Mouse (Mus musculus): ENCODE results near the gene Flnb.

DNA sequence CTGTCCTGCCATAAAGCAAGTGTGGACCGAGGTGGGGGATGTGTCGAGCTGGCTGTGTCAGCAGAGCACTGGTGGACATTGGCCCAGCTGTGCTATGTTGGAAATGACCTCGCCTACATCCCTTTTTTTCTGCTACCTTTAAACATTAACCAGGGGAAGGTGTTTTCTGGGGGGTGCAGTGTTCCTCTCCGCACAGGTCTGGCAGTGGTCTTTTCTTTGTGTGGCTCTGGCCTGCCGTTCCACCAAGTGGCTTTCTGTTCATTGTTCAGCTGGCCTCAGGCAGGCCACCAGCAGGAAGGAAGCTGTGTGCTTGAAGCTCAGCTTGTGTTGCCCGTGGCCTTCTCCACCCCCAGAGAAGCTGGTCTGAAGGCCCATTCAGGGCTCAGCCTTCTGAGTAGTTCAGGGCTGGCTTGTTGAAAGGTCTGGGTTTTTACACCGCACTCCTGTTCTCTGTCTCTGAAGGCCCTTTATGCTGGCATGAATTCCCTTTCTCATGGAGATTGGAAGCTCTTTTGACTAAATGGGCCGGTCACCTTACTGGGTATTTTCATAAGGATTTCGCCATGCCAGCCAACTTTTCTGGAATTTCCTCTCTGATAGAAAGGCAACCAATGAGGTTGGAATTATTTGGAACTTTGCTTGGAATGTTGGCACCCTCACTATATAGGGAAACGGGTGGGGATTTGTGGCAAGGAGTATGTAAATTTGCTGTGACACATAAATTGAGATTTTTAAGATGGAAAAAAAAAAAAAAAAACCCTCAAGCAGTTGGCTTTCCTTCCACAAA lies 8.6 kb downstream of the Flnb start:
- TF ChIP-seq GATA1 (IDR thresholded peaks at IDR 0.05; ENCODE audit: borderline replicate concordance, low read length) (no peak), FLI1 (IDR thresholded peaks at IDR 0.05; ENCODE audit: low read length) (no peak)

Data from megakaryocyte, embryonic 14.5 days (primary cell).